Mouse (Mus musculus) gastrocnemius, postnatal 10 days (tissue): ENCODE measurements around the gene Ntrk3. TPM values are rescaled to one million over a fixed set of nuclear protein-coding genes. Genes with fewer than 3 reads are reported as not detected.
A peak's percentile ranks its signal among the peaks of the same experiment; 100 is the strongest.

ENCODE experiments used
- DNase-seq: peaks from one replicate; pipeline ENCODE4 v3.0.0; 2021; ENCODE audit warnings: mixed read lengths
- total RNA-seq, 2 experiments: library from RNA; stranded (reverse); gene quantifications; 2 replicates each; pipeline ENCODE4 v1.2.3; 2021

The Ntrk3 gene
- total RNA-seq, 2 experiments from 2014 or later = 3.1 to 3.7 TPM

GRCm38 (mm10) chr7:78220949-78221348 is 516.9 kb downstream of the Ntrk3 start:
- peak; percentile 2 for DNase-seq

- no peak for DNase-seq
These were observed 546.7 kb downstream of the Ntrk3 start for GRCm38 (mm10) chr7:78190931-78191653.

DNA sequence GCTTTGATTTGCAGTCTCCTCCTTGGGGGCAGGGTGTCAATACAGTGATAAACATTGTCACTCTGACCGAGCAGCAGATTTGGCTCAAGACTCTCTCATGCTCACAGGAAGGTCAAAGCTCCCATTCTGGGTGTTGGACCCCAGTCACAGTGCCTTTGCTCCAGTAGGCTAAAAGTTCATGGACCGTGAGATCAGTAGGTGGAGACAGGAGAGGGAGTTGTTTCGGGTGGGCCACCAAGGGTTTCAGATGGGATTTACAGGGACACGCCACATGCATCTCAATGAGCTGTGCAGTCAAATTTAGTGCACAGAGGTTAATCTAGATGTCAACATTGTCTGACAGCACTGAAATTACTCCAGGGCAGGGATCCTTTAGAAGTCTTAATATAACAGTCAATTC is 552.2 kb downstream of the Ntrk3 start:
- DNase-seq = no peak

DNA sequence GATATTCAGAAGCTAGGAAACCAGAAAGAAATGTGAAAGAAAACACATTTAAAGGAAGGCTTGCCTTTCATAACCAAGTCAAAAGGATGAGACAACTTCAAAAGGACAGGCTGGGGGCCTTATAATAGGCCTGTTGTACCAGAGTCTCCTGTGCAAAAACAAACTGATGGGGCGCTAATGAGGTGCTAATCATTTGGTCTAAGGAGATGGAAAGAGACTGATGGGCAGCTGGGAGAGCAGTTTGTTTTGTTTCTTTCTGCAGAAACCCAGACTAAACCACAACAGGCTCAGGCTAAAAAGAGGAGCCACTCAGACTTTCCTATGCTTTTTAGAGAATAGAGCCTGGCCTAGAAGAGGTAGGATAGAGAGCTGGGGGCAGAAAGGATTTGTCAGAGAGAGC is 554.4 kb downstream of the Ntrk3 start:
- no peak for DNase-seq

DNA sequence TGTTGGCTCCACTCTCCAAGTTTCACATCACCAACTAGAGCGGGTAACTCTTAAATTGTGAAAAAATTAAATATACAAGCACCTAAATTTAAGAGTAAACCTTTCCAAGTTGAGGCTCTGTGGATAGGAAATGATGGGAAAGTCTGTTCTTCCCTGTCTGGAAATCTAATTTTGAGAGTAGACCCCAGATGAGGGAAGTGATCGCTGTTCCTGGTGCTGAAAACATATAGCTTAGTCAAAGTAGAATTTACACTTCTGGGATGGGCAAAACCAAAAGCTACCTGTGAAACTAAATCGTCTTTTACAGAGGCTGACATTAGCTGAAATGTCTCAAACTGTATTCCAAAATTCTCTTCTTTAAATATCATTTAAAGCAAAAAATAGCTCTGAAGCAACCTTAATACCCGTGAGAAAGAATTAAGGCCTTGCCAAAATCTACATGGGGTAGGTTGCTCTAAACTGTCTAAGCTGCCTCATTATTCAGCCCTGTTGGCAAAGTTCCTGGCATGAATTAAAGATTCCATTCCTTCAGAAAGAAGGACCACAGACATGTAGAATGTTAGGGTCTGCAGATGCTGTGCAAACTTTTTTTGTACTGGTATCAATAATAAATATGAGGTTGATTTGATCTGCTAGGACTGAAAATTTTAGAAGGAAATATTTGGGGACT is 557.7 kb downstream of the Ntrk3 start:
- DNase-seq = no peak

DNA sequence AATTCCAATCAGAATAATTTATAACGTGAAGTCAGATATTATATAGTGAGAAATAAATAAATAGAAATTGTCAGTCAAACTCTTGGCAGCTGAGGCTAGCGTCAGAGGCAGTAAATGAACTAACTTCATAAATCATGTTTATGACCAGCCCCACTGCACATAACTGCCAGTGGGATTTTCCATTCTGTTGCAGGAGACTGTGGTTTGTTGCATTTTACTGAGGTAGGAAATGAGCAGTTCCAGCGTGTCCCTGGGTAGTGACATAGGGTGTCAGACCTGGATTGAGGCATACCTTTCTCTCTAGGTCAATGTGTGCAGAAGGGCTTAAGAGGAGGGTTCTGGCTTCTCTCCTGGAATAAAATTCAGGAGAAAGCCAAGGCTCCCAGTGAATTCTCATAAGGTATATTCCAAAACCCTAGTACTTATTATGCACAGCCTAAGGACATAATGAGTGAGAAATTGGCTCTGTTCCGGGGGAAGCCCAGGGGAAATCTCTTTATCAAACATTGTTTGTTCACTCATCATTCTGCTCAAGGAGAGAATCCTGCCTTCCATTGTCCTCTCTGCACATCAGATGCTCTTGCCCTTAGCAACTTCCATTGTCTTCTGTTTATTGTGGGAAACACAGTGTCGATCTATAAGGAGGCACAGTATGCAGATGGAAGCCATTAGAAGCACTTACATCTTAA is 565.4 kb downstream of the Ntrk3 start:
- DNase-seq = no peak

DNA sequence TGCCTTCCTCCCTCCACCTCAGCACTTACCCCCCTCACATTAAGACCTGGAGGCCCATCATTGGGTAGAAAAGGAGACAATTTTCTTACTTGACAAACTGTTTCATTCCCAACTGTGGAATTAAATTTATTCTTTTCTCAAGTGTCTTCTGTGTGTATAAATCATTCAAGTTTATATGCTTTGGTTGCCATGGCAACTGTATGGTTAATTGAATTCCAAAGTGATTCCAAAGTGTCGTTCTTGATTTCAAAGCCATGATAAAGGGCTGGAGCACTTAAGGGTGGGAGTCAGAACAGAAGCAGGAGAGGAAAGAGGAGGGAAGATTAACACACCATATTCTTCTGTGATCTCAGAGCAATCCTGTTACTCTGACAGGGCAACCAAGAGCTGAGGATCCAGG is 572.3 kb downstream of the Ntrk3 start:
- no peak for DNase-seq

GRCm38 (mm10) chr7:78157946-78158345 is 579.9 kb downstream of the Ntrk3 start:
- DNase-seq = no peak

GRCm38 (mm10) chr7:78145251-78145650 is 592.6 kb downstream of the Ntrk3 start:
- no peak for DNase-seq

DNA sequence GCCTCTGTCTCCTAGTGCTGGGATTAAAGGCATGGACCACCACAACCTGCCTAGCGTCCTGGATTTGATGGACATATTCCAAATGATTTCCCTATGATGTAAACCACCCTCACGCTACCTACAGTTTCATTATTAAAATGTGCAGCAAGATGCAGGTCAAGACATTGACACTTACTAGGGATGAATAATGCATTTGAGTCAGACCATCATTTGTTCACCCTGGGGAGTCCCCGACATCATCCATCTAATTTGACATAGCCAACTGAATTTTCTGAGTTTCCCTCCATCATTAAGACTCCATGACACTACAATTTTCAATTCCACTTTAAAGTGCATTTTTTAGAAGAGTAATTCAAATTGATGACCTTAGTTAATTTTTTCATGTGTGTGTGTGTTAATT is 593.0 kb downstream of the Ntrk3 start:
- no peak for DNase-seq

- DNase-seq = no peak
These were observed 607.8 kb downstream of the Ntrk3 start for GRCm38 (mm10) chr7:78129966-78130365.

Other genes starting within 250 kb of the Ntrk3 start
- 10 to 100 TPM; 24.1 to 24.4 TPM for gene Mrps11, start 45.1 kb upstream of the Ntrk3 start, total RNA-seq
- gene Mrpl46, start 45.5 kb upstream of the Ntrk3 start, total RNA-seq = 10 to 100 TPM; 27.1 to 35.4 TPM
- 10 to 100 TPM in 1 of 2 experiments, 1 to 10 TPM in 1; 7.3 to 10.3 TPM for gene Det1, start 109.3 kb upstream of the Ntrk3 start, total RNA-seq
- gene Aen, start 157.8 kb upstream of the Ntrk3 start, total RNA-seq = 10 to 100 TPM; 22.7 to 27.1 TPM
- gene Isg20, start 175.4 kb upstream of the Ntrk3 start, total RNA-seq = 1 to 10 TPM in 1 of 2 experiments, under 1 TPM in 1; 0.89 to 3.6 TPM